Mouse (Mus musculus): ENCODE data around the gene Laptm5.

Gene Laptm5

GRCm38 (mm10) chr4:130920951-130921693 lies 8.2 kb downstream of the Laptm5 start:
- peak; percentile 42 for DNase-seq (ENCODE audit: low spot score)

GRCm38 (mm10) chr4:130921986-130922385 lies 9.1 kb downstream of the Laptm5 start:
- DNase-seq (ENCODE audit: low spot score), result no peak

GRCm38 (mm10) chr4:130926274-130926673 lies 13.3 kb downstream of the Laptm5 start:
- no peak for DNase-seq (ENCODE audit: low spot score)

- no peak for DNase-seq (ENCODE audit: low spot score)
Observed at GRCm38 (mm10) chr4:130927821-130928220, 14.9 kb downstream of the Laptm5 start.

- no peak for DNase-seq (ENCODE audit: low spot score)
Observed at GRCm38 (mm10) chr4:130942644-130943043, 29.7 kb downstream of the Laptm5 start.

GRCm38 (mm10) chr4:130944112-130944511 lies 31.2 kb downstream of the Laptm5 start, which contains the start of gene Matn1:
TSS of gene Matn1 (plus strand) at chr4:130944385.
- no peak for DNase-seq (ENCODE audit: low spot score)

GRCm38 (mm10) chr4:130944779-130945178 lies 31.9 kb downstream of the Laptm5 start:
- no peak for DNase-seq (ENCODE audit: low spot score)

- DNase-seq (ENCODE audit: low spot score), result no peak
Observed at GRCm38 (mm10) chr4:130947094-130947647, 34.2 kb downstream of the Laptm5 start.

- DNase-seq (ENCODE audit: low spot score), result no peak
Observed at GRCm38 (mm10) chr4:130949821-130950384, 37.0 kb downstream of the Laptm5 start.

GRCm38 (mm10) chr4:130952531-130952930 lies 39.6 kb downstream of the Laptm5 start:
- no peak for DNase-seq (ENCODE audit: low spot score)

GRCm38 (mm10) chr4:130957156-130957555 lies 44.2 kb downstream of the Laptm5 start:
- DNase-seq (ENCODE audit: low spot score), result no peak

- DNase-seq (ENCODE audit: low spot score), result no peak
Observed at GRCm38 (mm10) chr4:130958812-130959211, 45.9 kb downstream of the Laptm5 start.

GRCm38 (mm10) chr4:130959678-130960077 lies 46.8 kb downstream of the Laptm5 start:
- no peak for DNase-seq (ENCODE audit: low spot score)

- peak; percentile 61 for DNase-seq (ENCODE audit: low spot score)
Observed at GRCm38 (mm10) chr4:130960118-130960734, 47.3 kb downstream of the Laptm5 start.

GRCm38 (mm10) chr4:130971278-130971677 lies 58.4 kb downstream of the Laptm5 start:
- DNase-seq (ENCODE audit: low spot score), result no peak

- no peak for DNase-seq (ENCODE audit: low spot score)
Observed at GRCm38 (mm10) chr4:130972421-130972829, 59.5 kb downstream of the Laptm5 start.

GRCm38 (mm10) chr4:130973332-130974263 lies 60.7 kb downstream of the Laptm5 start:
- DNase-seq (ENCODE audit: low spot score), result no peak

- DNase-seq (ENCODE audit: low spot score), result no peak
Observed at GRCm38 (mm10) chr4:130978981-130979380, 66.1 kb downstream of the Laptm5 start.

- no peak for DNase-seq (ENCODE audit: low spot score)
Observed at GRCm38 (mm10) chr4:130984416-130985182, 71.7 kb downstream of the Laptm5 start.
